Mouse (Mus musculus) adrenal gland, postnatal 14 days (tissue): ENCODE results near the gene Kifc1. TPM values are rescaled to one million over a fixed set of nuclear protein-coding genes. Genes with fewer than 3 reads are reported as not detected.
"Not testable (repeated sequence)": the region's sequence is repeated elsewhere in the genome, so short reads cannot be mapped to it uniquely, and the experiment has no call there.

Experiments used
- DNase-seq: peaks from one replicate; pipeline ENCODE4 v3.0.0; 2021; ENCODE audit warnings: mixed read lengths
- total RNA-seq: library from RNA; stranded (reverse); gene quantifications from 2 replicates; pipeline ENCODE4 v1.2.3, GENCODE M21; 2021

Gene Kifc1
- total RNA-seq, 1 experiment from 2014 or later = 11.0 TPM

GRCm38 (mm10) chr17:33919351-33920281 lies 29.2 kb upstream of the Kifc1 start:
- peak; percentile 93 for DNase-seq

GRCm38 (mm10) chr17:33918293-33919203 lies 28.1 kb upstream of the Kifc1 start:
- peak; percentile 40 for DNase-seq

- no peak for DNase-seq
These were observed 27.3 kb upstream of the Kifc1 start for GRCm38 (mm10) chr17:33917656-33918292.

- DNase-seq = peak; percentile 53
These were observed 26.6 kb upstream of the Kifc1 start for GRCm38 (mm10) chr17:33916847-33917655.

DNA sequence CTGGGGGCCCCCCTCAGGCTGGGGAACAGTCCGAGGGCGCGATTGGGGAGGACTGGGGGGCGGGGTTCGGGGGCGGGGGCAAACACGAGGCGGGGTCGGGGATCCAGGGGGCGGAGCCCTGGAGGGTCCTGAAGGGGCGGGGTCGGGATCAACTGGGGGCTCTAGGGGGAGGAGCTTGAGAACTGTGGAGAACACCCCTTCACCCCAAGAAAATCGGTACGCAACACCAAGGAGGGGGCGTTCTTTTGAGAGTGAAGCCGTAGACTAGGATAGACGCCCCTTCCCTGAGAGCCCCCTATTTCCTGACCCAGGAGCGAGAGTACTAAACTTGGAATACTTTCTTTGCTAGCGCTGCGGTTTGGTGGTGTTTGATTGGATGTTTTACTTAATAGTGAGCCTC lies 25.8 kb upstream of the Kifc1 start:
- no peak for DNase-seq

DNA sequence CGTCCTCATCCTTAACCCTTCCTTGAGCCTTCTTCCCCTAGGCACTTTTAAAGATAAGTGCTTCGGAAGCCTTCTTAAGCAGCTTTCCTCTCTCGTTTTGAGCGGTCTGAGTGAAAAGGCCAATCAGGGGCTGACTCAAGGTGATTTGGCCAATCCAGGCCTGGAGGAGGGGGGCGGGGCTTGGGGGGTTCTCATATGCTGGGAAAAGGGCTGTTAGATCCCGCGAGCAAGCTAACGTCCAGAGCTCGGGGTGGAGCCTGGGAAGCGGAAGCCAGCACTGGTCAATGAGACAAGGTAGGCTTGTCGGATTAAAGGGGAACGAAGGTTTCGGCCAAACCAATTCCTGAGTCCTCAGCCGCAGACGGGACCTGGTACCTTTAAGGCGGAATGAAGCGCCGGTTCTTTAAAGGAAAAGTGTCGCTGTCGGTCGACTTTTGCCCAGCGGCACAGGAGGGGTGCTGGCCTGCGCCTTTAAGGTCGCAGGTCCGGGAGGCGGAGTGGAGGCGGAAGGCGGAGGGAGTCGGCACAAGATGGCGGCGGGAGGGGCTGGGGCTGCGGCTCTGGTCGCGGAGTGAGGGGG lies 25.3 kb upstream of the Kifc1 start, which contains the start of the genes Tapbp and Zbtb22:
Gene Tapbp, plus strand, starts transcription at position 229 of the 580 bp plus-strand sequence.
Gene Zbtb22, plus strand, starts transcription at position 234 of the 580 bp plus-strand sequence.
- DNase-seq = peak; percentile 98

DNA sequence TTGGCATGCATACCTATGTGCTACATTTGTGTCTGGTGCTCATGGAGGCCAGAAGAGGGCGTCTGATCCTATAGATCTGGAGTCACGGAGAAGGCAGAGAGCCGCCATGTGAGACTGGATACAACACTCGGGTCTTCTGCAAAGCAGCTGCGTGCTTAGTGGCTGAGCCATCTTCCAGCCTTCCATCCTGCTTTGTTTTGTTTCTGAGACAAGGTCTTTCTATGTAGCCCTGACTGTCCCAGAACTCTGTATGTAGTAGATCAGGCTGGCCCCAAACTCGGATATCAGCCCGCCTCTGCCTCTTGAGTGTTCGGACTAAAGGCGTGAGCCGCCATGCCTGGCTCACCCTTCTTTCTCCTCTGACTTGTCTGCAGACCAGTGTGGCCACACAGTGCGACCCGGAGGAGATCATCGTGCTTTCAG lies 24.5 kb upstream of the Kifc1 start:
- no peak for DNase-seq

DNA sequence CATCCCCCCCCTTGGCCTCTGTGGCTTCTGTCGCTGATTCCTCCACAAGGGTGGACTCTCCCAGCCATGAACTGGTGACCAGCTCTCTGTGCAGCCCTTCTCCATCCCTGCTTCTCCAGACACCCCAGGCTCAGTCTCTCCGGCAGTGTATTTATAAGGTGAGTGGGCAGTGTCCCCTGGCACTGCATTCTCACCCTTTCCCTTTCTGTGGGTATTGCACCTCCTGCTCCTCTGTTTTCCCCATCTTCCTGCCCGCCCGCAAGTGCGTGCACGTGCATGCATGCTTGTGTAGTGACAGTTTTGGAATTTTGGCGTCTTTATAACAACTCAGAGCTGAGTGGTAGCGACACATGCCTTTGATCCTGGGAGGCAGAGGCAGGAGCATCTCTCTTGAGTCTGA lies 23.4 kb upstream of the Kifc1 start:
- DNase-seq = no peak

- DNase-seq = no peak
These were observed 22.8 kb upstream of the Kifc1 start for GRCm38 (mm10) chr17:33913264-33913663.

DNA sequence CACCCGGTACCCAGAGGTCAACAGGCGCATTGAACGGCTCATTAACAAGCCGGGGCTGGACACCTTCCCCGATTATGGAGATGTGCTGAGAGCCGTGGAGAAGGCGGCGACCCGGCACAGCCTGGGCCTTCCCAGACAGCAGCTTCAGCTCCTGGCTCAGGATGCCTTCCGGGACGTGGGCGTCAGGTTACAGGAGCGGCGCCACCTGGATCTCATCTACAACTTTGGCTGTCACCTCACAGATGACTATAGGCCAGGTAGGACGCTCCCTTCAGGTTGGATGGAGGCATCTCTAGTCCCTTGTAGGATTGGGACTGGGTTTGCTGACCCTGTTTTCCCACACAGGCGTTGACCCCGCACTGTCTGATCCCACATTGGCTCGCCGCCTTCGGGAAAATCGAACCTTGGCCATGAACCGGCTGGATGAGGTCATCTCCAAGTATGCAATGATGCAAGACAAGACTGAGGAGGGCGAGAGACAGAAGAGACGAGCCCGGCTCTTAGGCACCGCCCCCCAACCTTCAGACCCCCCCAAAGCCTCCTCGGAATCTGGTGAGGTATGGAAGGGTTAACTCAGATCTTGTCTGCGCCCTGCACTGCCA lies 21.5 kb upstream of the Kifc1 start:
- DNase-seq = no peak

DNA sequence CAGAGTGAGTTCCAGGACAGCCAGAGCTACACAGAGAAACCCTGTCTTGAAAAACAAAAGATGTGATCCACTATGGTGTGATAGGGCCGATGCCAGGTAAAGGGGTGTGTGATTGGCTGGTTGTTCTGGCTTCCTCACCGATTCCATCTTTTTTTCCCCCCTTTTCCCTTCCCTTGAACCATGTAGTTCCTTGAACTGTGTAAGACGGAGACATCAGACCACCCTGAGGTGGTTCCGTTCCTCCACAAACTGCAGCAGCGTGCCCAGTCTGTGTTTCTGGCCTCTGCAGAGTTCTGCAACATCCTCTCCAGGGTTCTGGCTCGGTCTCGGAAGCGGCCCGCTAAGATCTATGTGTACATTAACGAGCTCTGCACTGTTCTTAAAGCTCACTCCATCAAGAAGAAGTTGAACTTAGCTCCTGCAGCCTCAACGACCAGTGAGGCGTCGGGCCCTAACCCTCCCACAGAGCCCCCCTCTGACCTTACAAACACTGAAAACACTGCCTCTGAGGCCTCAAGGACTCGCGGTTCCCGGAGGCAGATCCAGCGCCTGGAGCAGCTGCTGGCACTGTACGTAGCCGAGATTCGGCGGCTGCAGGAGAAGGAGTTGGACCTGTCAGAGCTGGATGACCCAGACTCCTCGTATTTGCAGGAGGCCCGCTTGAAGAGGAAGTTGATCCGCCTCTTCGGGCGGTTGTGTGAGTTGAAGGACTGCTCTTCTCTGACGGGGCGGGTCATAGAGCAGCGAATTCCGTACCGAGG lies 20.8 kb upstream of the Kifc1 start:
- DNase-seq = no peak

- DNase-seq = no peak
These were observed 20.0 kb upstream of the Kifc1 start for GRCm38 (mm10) chr17:33910346-33911051.

- peak; percentile 77 for DNase-seq
These were observed 19.4 kb upstream of the Kifc1 start for GRCm38 (mm10) chr17:33909869-33910250.

DNA sequence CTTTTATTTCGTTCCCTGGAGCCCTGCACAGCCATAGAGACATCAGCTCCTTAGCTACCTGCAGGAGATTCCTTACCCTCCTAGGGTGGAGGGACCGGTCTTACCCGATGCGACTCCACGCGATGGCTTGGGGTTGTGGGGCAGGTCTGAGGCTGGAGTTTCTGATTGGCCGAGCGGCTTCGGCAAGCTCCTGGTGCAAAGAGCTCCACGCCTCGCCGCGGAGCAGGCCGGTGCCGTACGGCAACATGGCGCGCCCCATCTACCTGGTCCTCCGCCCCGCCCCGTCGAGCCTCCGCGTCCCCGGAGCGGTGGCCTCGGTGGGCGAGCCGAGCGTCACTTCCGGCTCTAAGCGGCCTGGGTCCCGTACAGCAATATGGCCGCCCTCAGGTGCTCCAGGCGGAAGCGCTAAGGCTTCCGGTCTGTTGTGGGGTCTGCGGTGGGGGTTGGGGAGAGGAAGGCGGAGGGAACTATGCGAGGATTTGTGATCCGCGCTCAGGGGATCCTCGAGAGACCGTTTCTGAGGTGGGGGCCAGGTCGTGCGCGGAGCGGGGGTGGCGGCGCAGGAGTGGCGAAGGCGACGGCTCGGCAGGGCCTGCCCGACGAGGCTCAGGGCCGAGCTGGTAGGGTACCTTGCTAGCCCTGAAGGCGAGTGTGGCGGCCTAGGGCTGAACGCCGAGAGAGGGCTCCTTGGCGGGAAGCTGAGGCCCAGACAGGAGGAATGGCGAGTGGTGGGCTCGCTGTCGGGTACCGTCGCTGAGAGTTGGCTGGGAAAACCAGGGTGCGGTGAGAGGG lies 18.8 kb upstream of the Kifc1 start, which contains the start of gene Daxx:
Gene Daxx, plus strand, starts transcription at position 338 of the 792 bp plus-strand sequence.
- DNase-seq = peak; percentile 100

GRCm38 (mm10) chr17:33908331-33909076 lies 18.0 kb upstream of the Kifc1 start:
- DNase-seq = peak; percentile 55

- not testable (repeated sequence) for DNase-seq
These were observed 14.4 kb upstream of the Kifc1 start, which contains the start of gene Platr17 for GRCm38 (mm10) chr17:33904835-33905234. TSS of gene Platr17 (plus strand) at chr17:33905135.
